Comparison of ENCODE assay signal across 8 mouse cellular contexts in genomic region chr9:80165690-80166089, GRCm38 (mm10). TPM values are rescaled to one million over a fixed set of nuclear protein-coding genes. Genes with fewer than 3 reads are reported as not detected.
DNase-seq lines count a peak whose midpoint lies in the region; ATAC-seq lines count a peak whose summit lies in the region.

No protein-coding gene starts in this region.

- no peak for DNase-seq in frontal cortex, postnatal 25 days (ENCODE audit: low spot score in 2 of 2)
- DNase-seq in kidney, adult 18-20 months = peak; percentile 64
- DNase-seq in ovary, postnatal 14 days (ENCODE audit: low spot score) = no peak
- no peak for DNase-seq in layer of hippocampus, adult 9-10 months (ENCODE audit: low spot score)
- no peak for DNase-seq in right cerebral cortex, postnatal 25 days

- H3K9me3 ChIP-seq in embryonic facial prominence, embryonic 15.5 days (replicated peaks) = no peaks in the 10 kb centered on the region
- H3K9me3 ChIP-seq in midbrain, embryonic 13.5 days = 0 out of 2 replicates have a peak, but pooled peaks cover 3% of the 10 kb centered on the region

- no peak overlapping the region for H3K9ac ChIP-seq in embryonic facial prominence, embryonic 15.5 days
- H3K9ac ChIP-seq in midbrain, embryonic 13.5 days (replicated peaks) = 0 out of 2 replicates have a peak overlapping the region, but pooled peaks have one; percentile 83

- H3K4me1 ChIP-seq in embryonic facial prominence, embryonic 15.5 days = peaks cover 12% of the 10 kb centered on the region
- peaks cover 11% of the 10 kb centered on the region for H3K4me1 ChIP-seq in midbrain, embryonic 13.5 days (replicated peaks)

- 18% methylated on average over 9 of the region's 9 CpGs for WGBS in embryonic facial prominence, embryonic 15.5 days
- WGBS in midbrain, embryonic 13.5 days = 56% methylated on average over 9 of the region's 9 CpGs

- peak overlapping the region; percentile 51; the same call in 1 of the 2 replicates for H3K27ac ChIP-seq in embryonic facial prominence, embryonic 15.5 days (replicated peaks)
- H3K27ac ChIP-seq in midbrain, embryonic 13.5 days = no peak overlapping the region

- H3K36me3 ChIP-seq in embryonic facial prominence, embryonic 15.5 days = no peaks in the 10 kb centered on the region
- H3K36me3 ChIP-seq in midbrain, embryonic 13.5 days = no peaks in the 10 kb centered on the region

- no peaks in the 10 kb centered on the region for H3K27me3 ChIP-seq in embryonic facial prominence, embryonic 15.5 days
- H3K27me3 ChIP-seq in midbrain, embryonic 13.5 days = peaks cover 4% of the 10 kb centered on the region; the same call in 1 of the 2 replicates

- peak overlapping the region; percentile 87 for H3K4me3 ChIP-seq in embryonic facial prominence, embryonic 15.5 days (replicated peaks)
- peak overlapping the region; percentile 72 for H3K4me3 ChIP-seq in midbrain, embryonic 13.5 days (replicated peaks)

- peak; percentile 13; the same call in 1 of the 2 replicates for ATAC-seq in frontal cortex, adult (ENCODE audit: low TSS enrichment)
- no peak for ATAC-seq in embryonic facial prominence, embryonic 15.5 days (ENCODE audit: insufficient number of reproducible peaks, low FRiP score, low TSS enrichment, low read depth)
- no peak for ATAC-seq in midbrain, embryonic 13.5 days

- peak overlapping the region; percentile 83 for H3K4me2 ChIP-seq in embryonic facial prominence, embryonic 15.5 days (replicated peaks)
- H3K4me2 ChIP-seq in midbrain, embryonic 13.5 days (replicated peaks) = peak overlapping the region; percentile 68

RNA-seq across cellular contexts. Expression of gene Myo6, which starts 0.9 kb away (rescaled TPM):
- polyA plus RNA-seq in embryonic facial prominence, embryonic 15.5 days (2015; fragmentation: Nextera tagmentation; extraction: Ambion mirVana) = 23.3 and 24.7 TPM in 2 replicates
- 15.4 and 17.1 TPM in 2 replicates for polyA plus RNA-seq in midbrain, embryonic 13.5 days (2015; fragmentation: Nextera tagmentation; extraction: Ambion mirVana)
